In genomic region chr15:91781172-91781571, GRCm38 (mm10) we compare ENCODE assay signal across 9 mouse cellular contexts. TPM values are rescaled to one million over a fixed set of nuclear protein-coding genes. Genes with fewer than 3 reads are reported as not detected.
DNase-seq lines count a peak whose midpoint lies in the region; ATAC-seq and TF ChIP-seq lines count a peak whose summit lies in the region.
"Had no signal": no experiment of that assay in that cellular context is flagged by ENCODE, and none has a peak within 500 bp of the region (broad histone marks: within the 10 kb centered on the region; RNA-seq: fewer than 3 reads in every experiment).

No protein-coding gene starts in this region.

- no peaks in the 10 kb centered on the region for H3K4me1 ChIP-seq in midbrain, embryonic 11.5 days (ENCODE audit: control insufficient read depth, insufficient read depth, low read length)
- H3K4me1 ChIP-seq in midbrain, embryonic 15.5 days: no peaks in the 10 kb centered on the region
- no peaks in the 10 kb centered on the region for H3K4me1 ChIP-seq in limb, embryonic 14.5 days (ENCODE audit: control insufficient read depth, insufficient read depth, low read length)

- no peak overlapping the region for H3K27ac ChIP-seq in midbrain, embryonic 11.5 days (ENCODE audit: low read depth, low read length)
- no peak overlapping the region for H3K27ac ChIP-seq in midbrain, embryonic 15.5 days
- no peak overlapping the region for H3K27ac ChIP-seq in limb, embryonic 14.5 days (replicated peaks; ENCODE audit: low read depth, low read length)

- no peaks in the 10 kb centered on the region for H3K36me3 ChIP-seq in midbrain, embryonic 11.5 days (ENCODE audit: control insufficient read depth, insufficient read depth, low read length)
- no peaks in the 10 kb centered on the region for H3K36me3 ChIP-seq in midbrain, embryonic 15.5 days (replicated peaks)
- H3K36me3 ChIP-seq in limb, embryonic 14.5 days (ENCODE audit: control insufficient read depth, insufficient read depth, low read length): no peaks in the 10 kb centered on the region

- no peak for TF ChIP-seq POLR2A in limb, embryonic 14.5 days (IDR thresholded peaks at IDR 0.05; ENCODE audit: borderline replicate concordance, extremely low read depth, insufficient read depth, insufficient read length)

- no peak overlapping the region for H3K9ac ChIP-seq in midbrain, embryonic 11.5 days (ENCODE audit: low read length)
- H3K9ac ChIP-seq in midbrain, embryonic 15.5 days: no peak overlapping the region
- H3K9ac ChIP-seq in limb, embryonic 14.5 days (ENCODE audit: low read depth, low read length, severe bottlenecking): no peak overlapping the region

- no peak overlapping the region for H3K4me2 ChIP-seq in midbrain, embryonic 11.5 days
- no peak overlapping the region for H3K4me2 ChIP-seq in midbrain, embryonic 15.5 days
- no peak overlapping the region for H3K4me2 ChIP-seq in limb, embryonic 14.5 days (replicated peaks; ENCODE audit: low read depth, low read length, severe bottlenecking)

- ATAC-seq in midbrain, embryonic 11.5 days (ENCODE audit: low FRiP score): no peak
- no peak for ATAC-seq in midbrain, embryonic 15.5 days (replicated peaks)
- peak; percentile 66 to 78 for ATAC-seq in hematopoietic stem cell, adult 5-6 weeks (replicated peaks in 1 of 2; ENCODE audit: insufficient read depth in 1 of 2, low FRiP score in 2 of 2, low TSS enrichment in 1 of 2, low read depth in 1 of 2, poor library complexity in 2 of 2, severe bottlenecking in 2 of 2)
- ATAC-seq in limb, embryonic 14.5 days (ENCODE audit: low FRiP score, low read depth): no peak

- DNase-seq in midbrain, embryonic 11.5 days (ENCODE audit: low spot score, missing footprints): peak; percentile 90
- DNase-seq in adrenal gland, adult 2 months: peak; percentile 43
- peak; percentile 61 to 70 for DNase-seq in cerebellum, postnatal 14 days
- DNase-seq in limb, embryonic 14.5 days (ENCODE audit: low spot score): peak; percentile 50
- peak; percentile 41 for DNase-seq in right cerebral cortex, postnatal 14 days
- no peak for DNase-seq in ovary, postnatal 36 days (ENCODE audit: low spot score)

- no peaks in the 10 kb centered on the region for H3K27me3 ChIP-seq in midbrain, embryonic 11.5 days (ENCODE audit: control insufficient read depth, insufficient read depth, low read length)
- no peaks in the 10 kb centered on the region for H3K27me3 ChIP-seq in midbrain, embryonic 15.5 days (replicated peaks)
- H3K27me3 ChIP-seq in limb, embryonic 14.5 days (ENCODE audit: control insufficient read depth, insufficient read depth, low read length): no peaks in the 10 kb centered on the region

- H3K4me3 ChIP-seq in midbrain, embryonic 11.5 days (ENCODE audit: low read depth, low read length): no peak overlapping the region
- H3K4me3 ChIP-seq in midbrain, embryonic 15.5 days: no peak overlapping the region
- H3K4me3 ChIP-seq in limb, embryonic 14.5 days (replicated peaks; ENCODE audit: low read length): no peak overlapping the region

- WGBS in midbrain, embryonic 11.5 days: 28% methylated on average over 6 of the region's 6 CpGs
- WGBS in midbrain, embryonic 15.5 days: 28% methylated on average over 6 of the region's 6 CpGs
- WGBS in limb, embryonic 14.5 days: 32% methylated on average over 6 of the region's 6 CpGs

- no peaks in the 10 kb centered on the region for H3K9me3 ChIP-seq in midbrain, embryonic 11.5 days (ENCODE audit: control insufficient read depth, low read length)
- H3K9me3 ChIP-seq in midbrain, embryonic 15.5 days: no peaks in the 10 kb centered on the region
- no peaks in the 10 kb centered on the region for H3K9me3 ChIP-seq in limb, embryonic 14.5 days (ENCODE audit: control insufficient read depth, low read length)

RNA-seq across cellular contexts. Expression of gene Smgc, which starts 56.9 kb away (rescaled TPM):
- polyA plus RNA-seq in midbrain, embryonic 11.5 days (2014; fragmentation: Nextera tagmentation; extraction: Ambion mirVana): not detected in 2 replicates
- polyA plus RNA-seq in midbrain, embryonic 15.5 days (2015; fragmentation: Nextera tagmentation; extraction: Ambion mirVana): not detected in 2 replicates
- not detected for total RNA-seq in adrenal gland, adult 2 months (2021)
- not detected in 2 replicates for polyA plus RNA-seq in adrenal gland, adult 2 months (2012; rRNA removed)
- total RNA-seq in hematopoietic stem cell, adult 5-6 weeks (2017): not detected in 2 replicates
- polyA plus RNA-seq in limb, embryonic 14.5 days (2012; rRNA removed): not detected in 2 replicates
- polyA plus RNA-seq in limb, embryonic 14.5 days (2014; fragmentation: Nextera tagmentation; extraction: Ambion mirVana): not detected in 2 replicates
- polyA plus RNA-seq: heart, embryonic 14.5 days had no signal

Comparison
In these comparisons a context has a peak if more than half of its experiments do, and no peak if none do; other contexts are left out.
1. ATAC-seq: peak in hematopoietic stem cell, adult 5-6 weeks (2 of 2); none in midbrain, embryonic 11.5 days (single experiment), midbrain, embryonic 15.5 days (single experiment) and limb, embryonic 14.5 days (single experiment).